Mouse (Mus musculus) embryonic facial prominence, embryonic 11.5 days (tissue): ENCODE measurements at regions not wholly inside any gene's neighbourhood (a gene's known extent, or its start where the extent isn't known, plus 50 kb on each side); places are given as distances from the start of the nearest gene placed in this dataset.

Experiments used
- ATAC-seq: fragments of 200-750 bp; cut with Nextera tagmentation; replicated peaks from 2 replicates; pipeline ENCODE4 v1.8.0; 2017; ENCODE audit warnings: low read depth; ENCODE audit not compliant: insufficient number of reproducible peaks, low FRiP score, low TSS enrichment
- DNase-seq: peaks from one replicate; pipeline ENCODE4 v3.0.0-alpha.2; 2015; ENCODE audit warnings: low spot score
- H3K27ac ChIP-seq: fragments of 300-500 bp; sonication (generic); replicated peaks from 2 replicates; pipeline ENCODE4 v1.5.1; 2014; ENCODE audit warnings: mild to moderate bottlenecking, low read depth, low read length, control low read depth
- H3K27me3 ChIP-seq: fragments of 300-500 bp; sonication (generic); 2 replicates; pipeline ENCODE4 v1.6.1; 2014; ENCODE audit warnings: mild to moderate bottlenecking, low read length, moderate library complexity, mixed read lengths; ENCODE audit not compliant: control insufficient read depth, insufficient read depth
- H3K36me3 ChIP-seq: fragments of 300-500 bp; sonication (generic); replicated peaks from 2 replicates; pipeline ENCODE4 v1.6.1; 2014; ENCODE audit warnings: low read depth, mild to moderate bottlenecking, low read length, moderate library complexity, mixed read lengths; ENCODE audit not compliant: control insufficient read depth, insufficient read depth
- H3K4me1 ChIP-seq: fragments of 300-500 bp; sonication (generic); 2 replicates; pipeline ENCODE4 v1.6.1; 2014; ENCODE audit warnings: low read length, mixed read lengths; ENCODE audit not compliant: control insufficient read depth, insufficient read depth
- H3K4me2 ChIP-seq: fragments of 300-500 bp; sonication (generic); 2 replicates; pipeline ENCODE4 v1.6.1; 2014; ENCODE audit warnings: low read depth, mild to moderate bottlenecking, control low read depth, low read length, moderate library complexity
- H3K4me3 ChIP-seq: fragments of 300-500 bp; sonication (generic); 2 replicates; pipeline ENCODE4 v1.5.1; 2014; ENCODE audit warnings: low read depth, low read length, control low read depth
- H3K9ac ChIP-seq: fragments of 300-500 bp; sonication (generic); replicated peaks from 2 replicates; pipeline ENCODE4 v1.6.1; 2014; ENCODE audit warnings: mild to moderate bottlenecking, control low read depth, low read length
- H3K9me3 ChIP-seq: fragments of 300-500 bp; sonication (generic); replicated peaks from 2 replicates; pipeline ENCODE4 v1.6.1; 2016; ENCODE audit warnings: mild to moderate bottlenecking, low read length, inconsistent platforms, mixed read lengths; ENCODE audit not compliant: control insufficient read depth
- whole genome bisulfite sequencing: fragments of 180-500 bp; shearing (Covaris S2); extraction: QIAGEN DNeasy Blood & Tissue Kit; methylation state at CpG from one replicate; pipeline ENCODE4 v1.1.7; 2014; 5-methylcytosine and 5-hydroxymethylcytosine counted together

GRCm38 (mm10) chr1:13454534-13454933, 2040.6 kb downstream of the A830018L16Rik start:
- Histone ChIP-seq H3K4me3 (no peak overlapping the region), H3K36me3 (no peaks in the 10 kb centered on the region), H3K27me3 (no peaks in the 10 kb centered on the region), H3K27ac (no peak overlapping the region), H3K4me1 (no peaks in the 10 kb centered on the region), H3K4me2 (no peak overlapping the region), H3K9ac (no peak overlapping the region), H3K9me3 (no peaks in the 10 kb centered on the region)
- WGBS = 84% methylated on average over 2 of the region's 2 CpGs
- DNase-seq (no peak), ATAC-seq (no peak)

GRCm38 (mm10) chr1:13455572-13455971, 2041.7 kb downstream of the A830018L16Rik start:
- H3K9me3 ChIP-seq = no peaks in the 10 kb centered on the region
- ATAC-seq = no peak
- H3K9ac ChIP-seq = no peak overlapping the region
- H3K36me3 ChIP-seq = no peaks in the 10 kb centered on the region
- no peaks in the 10 kb centered on the region for H3K4me1 ChIP-seq
- H3K27me3 ChIP-seq = no peaks in the 10 kb centered on the region
- H3K27ac ChIP-seq = no peak overlapping the region
- DNase-seq = no peak
- no peak overlapping the region for H3K4me3 ChIP-seq
- 88% methylated on average over 3 of the region's 3 CpGs for WGBS
- H3K4me2 ChIP-seq = no peak overlapping the region

DNA sequence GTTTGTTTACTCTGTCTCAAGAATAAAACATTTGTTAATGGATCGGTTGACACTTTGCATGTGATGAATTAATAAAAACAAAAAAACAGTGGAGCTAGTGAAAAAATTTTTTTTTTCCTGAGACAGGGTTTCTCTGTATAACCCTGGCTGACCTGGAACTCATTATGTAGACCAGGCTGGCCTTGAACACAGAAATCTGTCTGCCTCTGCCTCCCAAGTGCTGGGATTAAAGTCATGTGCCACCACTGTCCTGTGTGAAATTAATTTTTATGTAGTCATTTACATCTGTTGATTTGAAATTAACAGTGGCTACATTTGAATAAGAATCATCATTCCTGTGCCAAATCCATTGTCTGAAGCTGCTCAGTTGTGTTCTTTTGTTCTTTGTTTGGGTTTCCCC, 2050.4 kb downstream of the A830018L16Rik start:
- Histone ChIP-seq H3K27me3 (no peaks in the 10 kb centered on the region), H3K27ac (no peak overlapping the region), H3K9ac (no peak overlapping the region), H3K36me3 (no peaks in the 10 kb centered on the region), H3K4me2 (no peak overlapping the region), H3K4me1 (no peaks in the 10 kb centered on the region), H3K9me3 (no peaks in the 10 kb centered on the region), H3K4me3 (no peak overlapping the region)
- no peak for DNase-seq
- WGBS = 96% methylated on average over 1 of the region's 1 CpGs
- ATAC-seq = no peak

GRCm38 (mm10) chr1:13467174-13467573, 2053.3 kb downstream of the A830018L16Rik start:
- H3K4me2 ChIP-seq = no peak overlapping the region
- H3K9me3 ChIP-seq = no peaks in the 10 kb centered on the region
- no peak overlapping the region for H3K27ac ChIP-seq
- H3K4me3 ChIP-seq = no peak overlapping the region
- no peak for ATAC-seq
- DNase-seq = no peak
- no peak overlapping the region for H3K9ac ChIP-seq
- H3K4me1 ChIP-seq = no peaks in the 10 kb centered on the region
- WGBS = 83% methylated on average over 6 of the region's 6 CpGs
- no peaks in the 10 kb centered on the region for H3K36me3 ChIP-seq
- no peaks in the 10 kb centered on the region for H3K27me3 ChIP-seq

GRCm38 (mm10) chr1:13467886-13468630, 2054.2 kb downstream of the A830018L16Rik start:
- Histone ChIP-seq H3K4me2 (no peak overlapping the region), H3K36me3 (no peaks in the 10 kb centered on the region), H3K9ac (no peak overlapping the region), H3K9me3 (no peaks in the 10 kb centered on the region), H3K27me3 (no peaks in the 10 kb centered on the region), H3K4me3 (no peak overlapping the region), H3K4me1 (no peaks in the 10 kb centered on the region), H3K27ac (no peak overlapping the region)
- ATAC-seq (no peak), DNase-seq (peak; percentile 5)
- 25% methylated on average over 2 of the region's 2 CpGs for whole genome bisulfite sequencing

DNA sequence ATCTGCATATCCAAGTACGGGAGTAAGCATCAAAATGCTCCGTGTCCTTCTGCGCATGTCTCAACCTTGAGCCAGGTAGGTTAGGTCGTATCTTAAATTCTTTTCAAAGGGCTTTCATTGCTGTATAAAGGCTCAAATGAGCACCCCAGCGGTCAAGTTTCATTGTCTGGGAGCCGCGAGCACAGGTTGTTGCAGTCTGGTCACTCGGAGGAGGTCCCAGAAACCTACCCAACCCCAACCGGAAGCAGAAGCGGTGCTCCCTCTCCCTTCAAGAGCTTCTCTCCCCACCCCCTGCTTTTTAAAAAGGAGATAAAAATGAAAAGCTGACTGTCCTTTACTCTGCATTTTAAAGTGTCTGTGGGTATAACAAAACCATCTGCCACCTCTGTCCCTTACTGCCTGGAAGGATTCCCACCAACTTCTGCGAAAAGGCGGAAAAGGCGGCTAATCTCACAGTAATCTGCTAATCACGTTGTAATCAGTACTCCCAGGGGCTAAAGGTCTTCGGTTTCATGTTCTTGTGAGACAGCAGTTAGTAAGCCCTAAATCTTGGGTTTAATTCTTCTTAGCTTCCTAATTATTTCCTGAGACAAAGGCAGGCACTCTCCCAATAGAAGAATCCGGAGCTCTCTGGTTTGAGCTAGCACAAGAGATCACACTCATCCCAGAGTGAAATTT, 2081.0 kb downstream of the A830018L16Rik start:
- no peak overlapping the region for H3K9ac ChIP-seq
- no peaks in the 10 kb centered on the region for H3K4me1 ChIP-seq
- no peak overlapping the region for H3K27ac ChIP-seq
- H3K36me3 ChIP-seq = no peaks in the 10 kb centered on the region
- peak overlapping the region; percentile 13 for H3K4me2 ChIP-seq
- H3K27me3 ChIP-seq = no peaks in the 10 kb centered on the region
- no peaks in the 10 kb centered on the region for H3K9me3 ChIP-seq
- ATAC-seq (no peak), DNase-seq (peak; percentile 27)
- 20% methylated on average over 16 of the region's 16 CpGs for WGBS
- H3K4me3 ChIP-seq = no peak overlapping the region

DNA sequence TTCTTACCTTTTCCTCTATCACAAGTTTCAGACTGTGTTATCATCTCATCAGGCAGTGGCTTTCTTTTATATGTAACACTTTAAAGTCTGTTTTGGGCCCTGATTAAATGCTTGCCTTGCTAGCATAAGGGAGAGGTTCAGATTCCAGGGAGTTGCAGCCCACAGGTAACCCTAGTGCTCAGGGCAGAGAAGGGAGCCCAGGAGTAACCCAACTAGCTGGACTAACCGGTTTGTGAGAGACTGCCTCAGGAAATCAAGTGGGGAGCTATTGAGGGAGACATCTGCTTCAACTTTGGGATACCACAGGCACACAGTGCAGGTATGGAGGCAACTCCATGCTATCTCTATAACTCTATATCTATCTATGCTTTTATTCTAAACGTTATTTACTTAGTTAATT, 2082.5 kb downstream of the A830018L16Rik start:
- Histone ChIP-seq H3K9ac (no peak overlapping the region), H3K27me3 (no peaks in the 10 kb centered on the region), H3K4me1 (no peaks in the 10 kb centered on the region), H3K4me2 (no peak overlapping the region), H3K9me3 (no peaks in the 10 kb centered on the region), H3K36me3 (no peaks in the 10 kb centered on the region), H3K4me3 (no peak overlapping the region), H3K27ac (no peak overlapping the region)
- WGBS = 22% methylated on average over 2 of the region's 2 CpGs
- DNase-seq (peak; percentile 54), ATAC-seq (no peak)

DNA sequence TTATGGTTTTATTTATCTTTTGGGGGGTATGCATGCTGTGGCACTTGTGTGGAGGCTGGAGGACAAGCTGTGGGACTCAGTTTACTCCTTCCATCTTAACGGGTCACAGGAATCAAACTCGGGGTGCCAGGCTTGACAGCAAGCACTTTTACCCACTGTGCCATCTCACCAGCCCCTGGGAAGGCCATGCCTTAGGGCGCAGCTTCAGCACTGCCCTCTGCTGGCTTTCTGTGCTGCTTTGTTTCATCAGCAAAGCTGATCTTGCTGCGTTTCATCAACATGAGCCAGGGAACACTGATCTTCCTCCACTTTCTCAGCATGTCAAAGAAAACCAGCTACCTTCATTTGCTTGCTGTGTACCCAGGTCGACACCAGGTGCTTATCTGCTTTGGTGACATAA, 2086.6 kb downstream of the A830018L16Rik start:
- Histone ChIP-seq H3K27ac (no peak overlapping the region), H3K9ac (no peak overlapping the region), H3K4me3 (no peak overlapping the region), H3K36me3 (no peaks in the 10 kb centered on the region), H3K4me2 (no peak overlapping the region), H3K9me3 (no peaks in the 10 kb centered on the region), H3K4me1 (no peaks in the 10 kb centered on the region), H3K27me3 (no peaks in the 10 kb centered on the region)
- ATAC-seq (no peak), DNase-seq (peak; percentile 66)
- 26% methylated on average over 5 of the region's 5 CpGs for WGBS
